Mouse (Mus musculus): ENCODE data around the gene Arsj. TPM values are rescaled to one million over a fixed set of nuclear protein-coding genes. Genes with fewer than 3 reads are reported as not detected.

Arsj gene
- polyA plus RNA-seq (2012; rRNA removed) = 0.28 and 0.43 TPM in 2 replicates

- no peak for DNase-seq (ENCODE audit: low read depth)
Observed at GRCm38 (mm10) chr3:126363568-126364505, at the start of gene Arsj. TSS of gene Arsj (plus strand) at chr3:126363684.

- DNase-seq (ENCODE audit: low read depth) = no peak
Observed at GRCm38 (mm10) chr3:126324872-126325498, 38.5 kb upstream of the Arsj start.

GRCm38 (mm10) chr3:126325891-126326627 lies 37.4 kb upstream of the Arsj start:
- no peak for DNase-seq (ENCODE audit: low read depth)

GRCm38 (mm10) chr3:126326628-126327325 lies 36.7 kb upstream of the Arsj start:
- DNase-seq (ENCODE audit: low read depth) = no peak

GRCm38 (mm10) chr3:126335329-126335728 lies 28.2 kb upstream of the Arsj start:
- no peak for DNase-seq (ENCODE audit: low read depth)

- no peak for DNase-seq (ENCODE audit: low read depth)
Observed at GRCm38 (mm10) chr3:126344745-126345144, 18.7 kb upstream of the Arsj start.

GRCm38 (mm10) chr3:126359760-126360159 lies 3.7 kb upstream of the Arsj start:
- no peak for DNase-seq (ENCODE audit: low read depth)

GRCm38 (mm10) chr3:126362392-126362791 lies 1.1 kb upstream of the Arsj start:
- DNase-seq (ENCODE audit: low read depth) = no peak

GRCm38 (mm10) chr3:126362931-126363525 lies 456 bp upstream of the Arsj start:
- no peak for DNase-seq (ENCODE audit: low read depth)

- DNase-seq (ENCODE audit: low read depth) = no peak
Observed at GRCm38 (mm10) chr3:126364555-126364954, 1.1 kb downstream of the Arsj start.

- DNase-seq (ENCODE audit: low read depth) = no peak
Observed at GRCm38 (mm10) chr3:126370571-126370970, 7.1 kb downstream of the Arsj start.

- DNase-seq (ENCODE audit: low read depth) = no peak
Observed at GRCm38 (mm10) chr3:126372815-126373545, 9.5 kb downstream of the Arsj start.

- no peak for DNase-seq (ENCODE audit: low read depth)
Observed at GRCm38 (mm10) chr3:126373721-126374120, 10.2 kb downstream of the Arsj start.

- DNase-seq (ENCODE audit: low read depth) = no peak
Observed at GRCm38 (mm10) chr3:126379252-126379651, 15.8 kb downstream of the Arsj start.

- no peak for DNase-seq (ENCODE audit: low read depth)
Observed at GRCm38 (mm10) chr3:126379702-126380101, 16.2 kb downstream of the Arsj start.

GRCm38 (mm10) chr3:126383276-126383675 lies 19.8 kb downstream of the Arsj start:
- no peak for DNase-seq (ENCODE audit: low read depth)

GRCm38 (mm10) chr3:126384657-126385438 lies 21.4 kb downstream of the Arsj start:
- DNase-seq (ENCODE audit: low read depth) = no peak

- no peak for DNase-seq (ENCODE audit: low read depth)
Observed at GRCm38 (mm10) chr3:126397451-126397850, 34.0 kb downstream of the Arsj start.

- no peak for DNase-seq (ENCODE audit: low read depth)
Observed at GRCm38 (mm10) chr3:126397985-126398630, 34.6 kb downstream of the Arsj start.
